Mouse (Mus musculus): Measurements from ENCODE around the gene Ackr3.

Ackr3 gene

GRCm38 (mm10) chr1:90203783-90204690 is at the start of gene Ackr3:
Gene Ackr3 (plus strand): TSS chr1:90203980.
- no peak for DNase-seq (ENCODE audit: low read depth in 2 of 2, low spot score in 2 of 2)

GRCm38 (mm10) chr1:90156589-90156988 is 47.2 kb upstream of the Ackr3 start:
- no peak for DNase-seq (ENCODE audit: low read depth in 2 of 2, low spot score in 2 of 2)

GRCm38 (mm10) chr1:90159927-90160326 is 43.9 kb upstream of the Ackr3 start:
- DNase-seq (ENCODE audit: low read depth in 2 of 2, low spot score in 2 of 2) = no peak

- no peak for DNase-seq (ENCODE audit: low read depth in 2 of 2, low spot score in 2 of 2)
These were observed 42.2 kb upstream of the Ackr3 start for GRCm38 (mm10) chr1:90161623-90162022.

- DNase-seq (ENCODE audit: low read depth in 2 of 2, low spot score in 2 of 2) = no peak
These were observed 41.4 kb upstream of the Ackr3 start for GRCm38 (mm10) chr1:90162379-90162857.

- DNase-seq (ENCODE audit: low read depth in 2 of 2, low spot score in 2 of 2) = no peak
These were observed 40.6 kb upstream of the Ackr3 start for GRCm38 (mm10) chr1:90163161-90163560.

- DNase-seq (ENCODE audit: low read depth in 2 of 2, low spot score in 2 of 2) = no peak
These were observed 39.5 kb upstream of the Ackr3 start for GRCm38 (mm10) chr1:90164319-90164718.

- DNase-seq (ENCODE audit: low read depth in 2 of 2, low spot score in 2 of 2) = no peak
These were observed 29.4 kb upstream of the Ackr3 start for GRCm38 (mm10) chr1:90174338-90174737.

- DNase-seq (ENCODE audit: low read depth in 2 of 2, low spot score in 2 of 2) = no peak
These were observed 27.6 kb upstream of the Ackr3 start for GRCm38 (mm10) chr1:90176223-90176622.

- no peak for DNase-seq (ENCODE audit: low read depth in 2 of 2, low spot score in 2 of 2)
These were observed 26.2 kb upstream of the Ackr3 start for GRCm38 (mm10) chr1:90177565-90177964.

GRCm38 (mm10) chr1:90177978-90178377 is 25.8 kb upstream of the Ackr3 start:
- no peak for DNase-seq (ENCODE audit: low read depth in 2 of 2, low spot score in 2 of 2)

GRCm38 (mm10) chr1:90180479-90180878 is 23.3 kb upstream of the Ackr3 start:
- no peak for DNase-seq (ENCODE audit: low read depth in 2 of 2, low spot score in 2 of 2)

- DNase-seq (ENCODE audit: low read depth in 2 of 2, low spot score in 2 of 2) = no peak
These were observed 22.6 kb upstream of the Ackr3 start for GRCm38 (mm10) chr1:90180966-90181699.

- DNase-seq (ENCODE audit: low read depth in 2 of 2, low spot score in 2 of 2) = no peak
These were observed 21.3 kb upstream of the Ackr3 start for GRCm38 (mm10) chr1:90182521-90182920.

GRCm38 (mm10) chr1:90183602-90184001 is 20.2 kb upstream of the Ackr3 start:
- no peak for DNase-seq (ENCODE audit: low read depth in 2 of 2, low spot score in 2 of 2)

- no peak for DNase-seq (ENCODE audit: low read depth in 2 of 2, low spot score in 2 of 2)
These were observed 17.6 kb upstream of the Ackr3 start for GRCm38 (mm10) chr1:90186173-90186572.

- DNase-seq (ENCODE audit: low read depth in 2 of 2, low spot score in 2 of 2) = no peak
These were observed 16.9 kb upstream of the Ackr3 start for GRCm38 (mm10) chr1:90186874-90187273.

- DNase-seq (ENCODE audit: low read depth in 2 of 2, low spot score in 2 of 2) = no peak
These were observed 14.7 kb upstream of the Ackr3 start for GRCm38 (mm10) chr1:90189046-90189445.

- DNase-seq (ENCODE audit: low read depth in 2 of 2, low spot score in 2 of 2) = no peak
These were observed 2.5 kb upstream of the Ackr3 start for GRCm38 (mm10) chr1:90201246-90201645.

- DNase-seq (ENCODE audit: low read depth in 2 of 2, low spot score in 2 of 2) = no peak
These were observed 2.1 kb upstream of the Ackr3 start for GRCm38 (mm10) chr1:90201655-90202054.

GRCm38 (mm10) chr1:90202207-90202978 is 1.4 kb upstream of the Ackr3 start:
- no peak for DNase-seq (ENCODE audit: low read depth in 2 of 2, low spot score in 2 of 2)
